Mouse (Mus musculus) E14TG2a.4 (cell line): ENCODE data around the gene Sh3bp1.

Experiments
- H3K27me3 ChIP-seq: 2 replicates; pipeline ENCODE4 v1.6.1; 2014; ENCODE audit warnings: low read length, control low read depth; ENCODE audit not compliant: insufficient read depth
- H3K36me3 ChIP-seq: 2 replicates; pipeline ENCODE4 v1.6.1; 2014; ENCODE audit warnings: low read length, control low read depth; ENCODE audit not compliant: insufficient read depth
- H3K4me1 ChIP-seq: replicated peaks from 2 replicates; pipeline ENCODE4 v1.6.1; 2014; ENCODE audit warnings: low read depth, low read length, control low read depth
- H3K4me3 ChIP-seq: replicated peaks from 2 replicates; pipeline ENCODE4 v1.5.1; 2014; ENCODE audit warnings: mild to moderate bottlenecking, low read length
- H3K9me3 ChIP-seq: 2 replicates; pipeline ENCODE4 v1.6.1; 2014; ENCODE audit warnings: low read length, control low read depth
- CTCF ChIP-seq: conservative IDR thresholded peaks from 2 replicates; pipeline ENCODE4 v1.5.1; 2014; ENCODE audit warnings: low read length
- NANOG ChIP-seq: IDR thresholded peaks from 2 replicates; pipeline ENCODE4 v1.6.1; 2014; ENCODE audit warnings: borderline replicate concordance, low read length, mixed read lengths
- POU5F1 ChIP-seq: IDR thresholded peaks from 2 replicates; pipeline ENCODE4 v1.6.1; 2014; ENCODE audit warnings: low read length, borderline replicate concordance

Gene Sh3bp1

GRCm38 (mm10) chr15:78862280-78862679, 37.3 kb upstream of the Sh3bp1 start:
- Histone ChIP-seq H3K4me1 (peaks cover 47% of the 10 kb centered on the region), H3K4me3 (no peak overlapping the region)
- TF ChIP-seq POU5F1 (no peak), CTCF (no peak), NANOG (no peak)

GRCm38 (mm10) chr15:78863154-78863553, 36.4 kb upstream of the Sh3bp1 start:
- peaks cover 20% of the 10 kb centered on the region for H3K27me3 ChIP-seq
- peak overlapping the region; percentile 62; the same call in 1 of the 2 replicates for H3K4me3 ChIP-seq
- peaks cover 56% of the 10 kb centered on the region for H3K4me1 ChIP-seq
- H3K36me3 ChIP-seq: no peaks in the 10 kb centered on the region
- H3K9me3 ChIP-seq: no peaks in the 10 kb centered on the region
- TF ChIP-seq NANOG (no peak), POU5F1 (no peak), CTCF (no peak)

More at GRCm38 (mm10) chr15:78862280-78862679, 37.3 kb upstream of the Sh3bp1 start:
- Histone ChIP-seq H3K27me3 (peaks cover 20% of the 10 kb centered on the region), H3K9me3 (no peaks in the 10 kb centered on the region), H3K36me3 (no peaks in the 10 kb centered on the region)

GRCm38 (mm10) chr15:78863852-78864253, 35.7 kb upstream of the Sh3bp1 start:
- TF ChIP-seq NANOG (no peak), CTCF (no peak), POU5F1 (no peak)
- H3K27me3 ChIP-seq: peaks cover 20% of the 10 kb centered on the region
- H3K4me1 ChIP-seq: peaks cover 63% of the 10 kb centered on the region
- H3K36me3 ChIP-seq: no peaks in the 10 kb centered on the region
- H3K4me3 ChIP-seq: peak overlapping the region; percentile 62
- no peaks in the 10 kb centered on the region for H3K9me3 ChIP-seq

GRCm38 (mm10) chr15:78868398-78868797, 31.2 kb upstream of the Sh3bp1 start:
- Histone ChIP-seq H3K4me3 (peak overlapping the region; percentile 10; the same call in 1 of the 2 replicates), H3K4me1 (peaks cover 81% of the 10 kb centered on the region), H3K9me3 (no peaks in the 10 kb centered on the region), H3K36me3 (no peaks in the 10 kb centered on the region), H3K27me3 (peaks cover 5% of the 10 kb centered on the region; the same call in 1 of the 2 replicates)
- TF ChIP-seq CTCF (no peak), POU5F1 (no peak), NANOG (no peak)

- peak overlapping the region; percentile 10; the same call in 1 of the 2 replicates for H3K4me3 ChIP-seq
- H3K9me3 ChIP-seq: no peaks in the 10 kb centered on the region
- peaks cover 81% of the 10 kb centered on the region for H3K4me1 ChIP-seq
- no peak for TF ChIP-seq NANOG
- TF ChIP-seq CTCF: no peak
- TF ChIP-seq POU5F1: no peak
- no peaks in the 10 kb centered on the region for H3K36me3 ChIP-seq
- H3K27me3 ChIP-seq: peaks cover 5% of the 10 kb centered on the region; the same call in 1 of the 2 replicates
Observed at GRCm38 (mm10) chr15:78868826-78869233, 30.7 kb upstream of the Sh3bp1 start.

GRCm38 (mm10) chr15:78869775-78870174, 29.8 kb upstream of the Sh3bp1 start:
- Histone ChIP-seq H3K4me3 (no peak overlapping the region), H3K4me1 (peaks cover 81% of the 10 kb centered on the region), H3K36me3 (no peaks in the 10 kb centered on the region), H3K9me3 (no peaks in the 10 kb centered on the region), H3K27me3 (peaks cover 5% of the 10 kb centered on the region; the same call in 1 of the 2 replicates)
- TF ChIP-seq NANOG: no peak
- TF ChIP-seq CTCF: peak; percentile 99
- no peak for TF ChIP-seq POU5F1

- H3K4me3 ChIP-seq: no peak overlapping the region
- TF ChIP-seq POU5F1 (no peak), NANOG (no peak), CTCF (no peak)
Observed at GRCm38 (mm10) chr15:78872021-78872608, 27.5 kb upstream of the Sh3bp1 start.

GRCm38 (mm10) chr15:78873803-78874435, 25.6 kb upstream of the Sh3bp1 start:
- TF ChIP-seq NANOG: no peak
- Histone ChIP-seq H3K36me3 (0 out of 2 replicates have a peak, but pooled peaks cover under 1% of the 10 kb centered on the region), H3K9me3 (no peaks in the 10 kb centered on the region), H3K4me3 (peak overlapping the region; percentile 92), H3K4me1 (peaks cover 72% of the 10 kb centered on the region), H3K27me3 (no peaks in the 10 kb centered on the region)

More at GRCm38 (mm10) chr15:78872021-78872608, 27.5 kb upstream of the Sh3bp1 start:
- peaks cover 80% of the 10 kb centered on the region for H3K4me1 ChIP-seq
- no peaks in the 10 kb centered on the region for H3K9me3 ChIP-seq
- no peaks in the 10 kb centered on the region for H3K36me3 ChIP-seq
- no peaks in the 10 kb centered on the region for H3K27me3 ChIP-seq

GRCm38 (mm10) chr15:78874989-78875388, 24.6 kb upstream of the Sh3bp1 start:
- Histone ChIP-seq H3K4me3 (peak overlapping the region; percentile 92), H3K9me3 (no peaks in the 10 kb centered on the region), H3K27me3 (no peaks in the 10 kb centered on the region), H3K4me1 (peaks cover 75% of the 10 kb centered on the region), H3K36me3 (peaks cover 11% of the 10 kb centered on the region)
- TF ChIP-seq CTCF (no peak), POU5F1 (no peak), NANOG (no peak)
